In genomic region chr9:76401897-76402670, GRCm38 (mm10) we compare ENCODE assay signal across 5 mouse cellular contexts.
DNase-seq lines count a peak whose midpoint lies in the region; TF ChIP-seq lines count a peak whose summit lies in the region.
"Not testable (repeated sequence)": the region's sequence is repeated elsewhere in the genome, so short reads cannot be mapped to it uniquely, and the experiment has no call there.

No protein-coding gene starts in this region.

- in situ Hi-C loops in ES-E14 (cut with MboI; ENCODE audit: low sequenced_read_pairs in 2 of 2, unreplicated experiment in 2 of 2), result not testable (repeated sequence)

- not testable (repeated sequence) for H3K36me3 ChIP-seq in ES-Bruce4 (ENCODE audit: control insufficient read depth, insufficient read depth, low read length, poor library complexity, severe bottlenecking); ES-E14 (ENCODE audit: control insufficient read depth, insufficient read depth, low read length, poor library complexity, severe bottlenecking)

- DNase-seq in ES-CJ7 (ENCODE audit: low read depth, low spot score) (peak; percentile 63), ES-E14 (ENCODE audit: low read depth, low spot score) (peak; percentile 25), R1 (ENCODE audit: low read depth, low spot score) (peak; percentile 84), ZHBTc4 (ENCODE audit: low read depth, low spot score) (peak; percentile 82)

- H3K9me3 ChIP-seq in ES-Bruce4 (replicated peaks; ENCODE audit: control insufficient read depth, insufficient read depth, low read length, poor library complexity, severe bottlenecking); ES-E14 (ENCODE audit: control insufficient read depth, insufficient read depth, low read depth, low read length): not testable (repeated sequence)

- H3K27ac ChIP-seq in ES-Bruce4 (ENCODE audit: insufficient read depth, low read length), result not testable (repeated sequence)
- peak overlapping the region; percentile 61 for H3K27ac ChIP-seq in ES-E14 (ENCODE audit: insufficient read depth, low read depth, low read length, poor library complexity, severe bottlenecking)

- TF ChIP-seq CTCF in ES-Bruce4 (IDR thresholded peaks at IDR 0.05; ENCODE audit: low read depth, low read length), result not testable (repeated sequence)

- H3K9ac ChIP-seq in ES-Bruce4 (ENCODE audit: low read depth, poor library complexity, severe bottlenecking); ES-E14 (ENCODE audit: insufficient read depth, low read depth, low read length, poor library complexity, severe bottlenecking): not testable (repeated sequence)

- 0 out of 2 replicates have a peak, but pooled peaks have one; percentile 37 for TF ChIP-seq EP300 in ES-Bruce4 (IDR thresholded peaks at IDR 0.05; ENCODE audit: insufficient read depth, low read depth, low read length)

- H3K4me1 ChIP-seq in ES-Bruce4 (ENCODE audit: control insufficient read depth, insufficient read depth, low read length); ES-E14 (ENCODE audit: control insufficient read depth in 2 of 2, insufficient read depth in 2 of 2, low read length in 2 of 2, poor library complexity in 1 of 2): not testable (repeated sequence)

- not testable (repeated sequence) for H3K27me3 ChIP-seq in ES-Bruce4 (ENCODE audit: control insufficient read depth, insufficient read depth, low read length, poor library complexity, severe bottlenecking)

- TF ChIP-seq POLR2A in ES-Bruce4 (IDR thresholded peaks at IDR 0.05; ENCODE audit: insufficient read depth, low read length), result not testable (repeated sequence)

- not testable (repeated sequence) for H3K4me3 ChIP-seq in ES-Bruce4 (ENCODE audit: low read depth, low read length); ES-E14 (ENCODE audit: insufficient read depth in 1 of 2, low read depth in 1 of 2, low read length in 2 of 2, poor library complexity in 1 of 2, severe bottlenecking in 1 of 2)

Comparison
In these comparisons a context has a peak if more than half of its experiments do, and no peak if none do; other contexts are left out.
1. DNase-seq: peak in every context shown above with its lines; median percentile 84 in R1; 82 in ZHBTc4; 63 in ES-CJ7; 25 in ES-E14.